In the genomic region with DNA sequence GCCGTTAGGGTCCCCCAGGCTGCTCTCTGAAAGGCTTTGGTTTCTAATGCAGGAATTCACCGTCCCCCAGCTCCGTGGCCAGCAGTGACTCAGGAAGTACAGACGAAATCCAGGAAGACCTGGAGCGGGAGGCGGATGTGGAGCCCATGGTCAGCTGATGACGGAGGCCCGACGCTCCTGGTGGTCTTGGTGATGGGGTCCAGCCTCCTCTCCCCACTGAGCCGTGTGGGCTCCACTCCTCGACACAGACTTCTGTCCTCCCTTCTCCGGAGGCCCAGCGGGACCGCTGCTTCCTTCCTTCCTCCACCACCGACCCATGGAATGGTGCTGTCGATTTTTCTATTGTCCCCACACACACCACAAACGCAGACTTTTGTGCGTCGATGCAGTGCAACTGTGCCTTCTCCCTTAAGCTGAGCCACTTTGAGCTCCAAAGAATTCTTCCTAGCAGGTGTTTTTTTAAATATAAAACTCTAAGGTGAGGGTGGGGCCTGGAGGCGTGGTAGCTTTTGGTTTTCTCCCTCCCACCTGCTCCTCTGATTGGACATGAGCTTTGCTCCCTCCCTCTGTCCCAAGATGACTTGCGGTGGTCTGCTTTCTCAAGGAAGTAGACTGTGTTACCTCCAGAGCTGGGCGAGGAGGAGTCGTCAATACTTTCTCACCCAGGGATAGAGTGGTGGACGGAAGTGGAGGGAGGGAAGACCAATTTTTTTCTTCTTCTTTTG, we compare ENCODE assay signal across 9 mouse cellular contexts. TPM values are rescaled to one million over a fixed set of nuclear protein-coding genes. Genes with fewer than 3 reads are reported as not detected.
DNase-seq lines count a peak whose midpoint lies in the region; ATAC-seq and TF ChIP-seq lines count a peak whose summit lies in the region.
"Had no signal": no experiment of that assay in that cellular context is flagged by ENCODE, and none has a peak within 500 bp of the region (broad histone marks: within the 10 kb centered on the region; RNA-seq: fewer than 3 reads in every experiment).

No protein-coding gene starts in this region.

- intact Hi-C loops in left cerebral cortex, postnatal 25 days (cut with DNase I) = no loop called here

- WGBS in heart, embryonic 16.5 days = 17% methylated on average over 24 of the region's 24 CpGs
- 15% methylated on average over 24 of the region's 24 CpGs for WGBS in stomach, embryonic 15.5 days

- H3K9ac ChIP-seq in ES-Bruce4 (ENCODE audit: low read depth, poor library complexity, severe bottlenecking) = peak overlapping the region; percentile 56
- peak overlapping the region; percentile 65 for H3K9ac ChIP-seq in heart, embryonic 16.5 days (ENCODE audit: low read length)
- H3K9ac ChIP-seq in stomach, embryonic 15.5 days = peak overlapping the region; percentile 25

- H3K27me3 ChIP-seq in ES-Bruce4 (ENCODE audit: control insufficient read depth, insufficient read depth, low read length, poor library complexity, severe bottlenecking) = no peaks in the 10 kb centered on the region
- no peaks in the 10 kb centered on the region for H3K27me3 ChIP-seq in heart, embryonic 16.5 days (ENCODE audit: control insufficient read depth, insufficient read depth, low read length)
- H3K27me3 ChIP-seq in stomach, embryonic 15.5 days (replicated peaks) = no peaks in the 10 kb centered on the region

- ATAC-seq in heart, embryonic 16.5 days (replicated peaks; ENCODE audit: extremely low read depth, insufficient read depth, low FRiP score) = peak; percentile 81
- peak; percentile 97 for ATAC-seq in megakaryocyte-erythroid progenitor cell, adult 5-6 weeks (replicated peaks; ENCODE audit: low FRiP score, low TSS enrichment, poor library complexity, severe bottlenecking)
- peak; percentile 89 for ATAC-seq in stomach, embryonic 15.5 days (ENCODE audit: insufficient read depth, low FRiP score, low read depth)

- peak; percentile 72 to 77 for DNase-seq in kidney, postnatal 36 days
- DNase-seq in left cerebral cortex, adult 18-20 months (ENCODE audit: low spot score in 2 of 2) = no peak
- no peak for DNase-seq in left cerebral cortex, postnatal 25 days (ENCODE audit: low spot score in 2 of 2)

- H3K4me3 ChIP-seq in ES-Bruce4 (ENCODE audit: low read depth, low read length) = peak overlapping the region; percentile 78
- H3K4me3 ChIP-seq in cortical plate, adult 2 months (ENCODE audit: insufficient read depth, low read length) = peak overlapping the region; percentile 17
- H3K4me3 ChIP-seq in heart, embryonic 16.5 days (ENCODE audit: low read length) = peak overlapping the region; percentile 51
- peak overlapping the region; percentile 44 for H3K4me3 ChIP-seq in stomach, embryonic 15.5 days (replicated peaks)

- TF ChIP-seq EP300 in ES-Bruce4 (IDR thresholded peaks at IDR 0.05; ENCODE audit: insufficient read depth, low read depth, low read length) = 0 out of 2 replicates have a peak, but pooled peaks have one; percentile 1

- peak overlapping the region; percentile 50 for H3K4me2 ChIP-seq in heart, embryonic 16.5 days (ENCODE audit: low read depth, low read length)
- H3K4me2 ChIP-seq in stomach, embryonic 15.5 days = peak overlapping the region; percentile 60

- H3K27ac ChIP-seq in ES-Bruce4 (ENCODE audit: insufficient read depth, low read length) = peak overlapping the region; percentile 28
- no peak overlapping the region for H3K27ac ChIP-seq in cortical plate, adult 2 months (ENCODE audit: insufficient read depth, low read length)
- H3K27ac ChIP-seq in heart, embryonic 16.5 days (ENCODE audit: low read length) = peak overlapping the region; percentile 55
- peak overlapping the region; percentile 74 for H3K27ac ChIP-seq in stomach, embryonic 15.5 days

- H3K9me3 ChIP-seq in ES-Bruce4 (replicated peaks; ENCODE audit: control insufficient read depth, insufficient read depth, low read length, poor library complexity, severe bottlenecking) = no peaks in the 10 kb centered on the region
- no peaks in the 10 kb centered on the region; the same call in 1 of the 2 replicates for H3K9me3 ChIP-seq in heart, embryonic 16.5 days (replicated peaks; ENCODE audit: control insufficient read depth, low read length)
- no peaks in the 10 kb centered on the region for H3K9me3 ChIP-seq in stomach, embryonic 15.5 days

- H3K36me3 ChIP-seq in ES-Bruce4 (ENCODE audit: control insufficient read depth, insufficient read depth, low read length, poor library complexity, severe bottlenecking) = no peaks in the 10 kb centered on the region
- H3K36me3 ChIP-seq in heart, embryonic 16.5 days (ENCODE audit: control insufficient read depth, insufficient read depth) = peaks cover 18% of the 10 kb centered on the region
- H3K36me3 ChIP-seq in stomach, embryonic 15.5 days = peaks cover 20% of the 10 kb centered on the region

- peak; percentile 17 for TF ChIP-seq POLR2A in ES-Bruce4 (IDR thresholded peaks at IDR 0.05; ENCODE audit: insufficient read depth, low read length)
- TF ChIP-seq POLR2A in cortical plate, adult 2 months (IDR thresholded peaks at IDR 0.05; ENCODE audit: extremely low read depth, insufficient read depth, low read length) = no peak

- H3K4me1 ChIP-seq in ES-Bruce4 (ENCODE audit: control insufficient read depth, insufficient read depth, low read length) = peaks cover 1% of the 10 kb centered on the region
- H3K4me1 ChIP-seq in cortical plate, adult 2 months (ENCODE audit: control insufficient read depth, insufficient read depth, low read length) = 0 out of 2 replicates have a peak, but pooled peaks cover 2% of the 10 kb centered on the region
- peaks cover 5% of the 10 kb centered on the region; the same call in 1 of the 2 replicates for H3K4me1 ChIP-seq in heart, embryonic 16.5 days (ENCODE audit: control insufficient read depth, insufficient read depth, low read length)
- peaks cover 8% of the 10 kb centered on the region; the same call in 1 of the 2 replicates for H3K4me1 ChIP-seq in stomach, embryonic 15.5 days

- no peak for TF ChIP-seq CTCF in ES-Bruce4 (IDR thresholded peaks at IDR 0.05; ENCODE audit: low read depth, low read length)
- no peak for TF ChIP-seq CTCF in cortical plate, adult 2 months (IDR thresholded peaks at IDR 0.05; ENCODE audit: extremely low read depth, insufficient read depth, low read length)

RNA-seq across cellular contexts. Expression of a gene that starts 6.2 kb away (rescaled TPM):
- polyA plus RNA-seq in ES-Bruce4 (2011; ENCODE audit: insufficient read depth, insufficient read length, low read depth, missing spikeins) = 30.9 and 32.3 TPM in 2 replicates
- 20.6 and 22.8 TPM in 2 replicates for polyA plus RNA-seq in cortical plate, adult 2 months (2012; rRNA removed)
- polyA plus RNA-seq in heart, embryonic 16.5 days (2015; fragmentation: Nextera tagmentation; extraction: Ambion mirVana) = 36.5 and 37.4 TPM in 2 replicates
- total RNA-seq in megakaryocyte-erythroid progenitor cell, adult 5-6 weeks (2014; fragmentation: Nextera tagmentation) = 8.0 and 13.2 TPM in 2 replicates
- total RNA-seq in megakaryocyte-erythroid progenitor cell, adult 5-6 weeks (2017) = 9.9 and 13.3 TPM in 2 replicates
- polyA plus RNA-seq in stomach, embryonic 15.5 days (2015; fragmentation: Nextera tagmentation; extraction: Ambion mirVana) = 27.6 and 30.7 TPM in 2 replicates
- total RNA-seq in left cerebral cortex, adult 18-20 months (2021) = 10 to 100 TPM; 17.6 to 19.1 TPM
- total RNA-seq in left cerebral cortex, postnatal 25 days (2021) = 10 to 100 TPM; 15.9 to 17.3 TPM

RNA-seq across cellular contexts. Expression of a gene that starts 13.5 kb away (rescaled TPM):
- polyA plus RNA-seq in ES-Bruce4 (2011; ENCODE audit: insufficient read depth, insufficient read length, low read depth, missing spikeins) = 0.21 TPM in 1 of 2 replicates, not detected in the other
- polyA plus RNA-seq in cortical plate, adult 2 months (2012; rRNA removed) = not detected in 2 replicates
- not detected in 2 replicates for polyA plus RNA-seq in heart, embryonic 16.5 days (2015; fragmentation: Nextera tagmentation; extraction: Ambion mirVana)
- not detected in 2 replicates for total RNA-seq in megakaryocyte-erythroid progenitor cell, adult 5-6 weeks (2014; fragmentation: Nextera tagmentation)
- not detected in 2 replicates for total RNA-seq in megakaryocyte-erythroid progenitor cell, adult 5-6 weeks (2017)
- polyA plus RNA-seq in stomach, embryonic 15.5 days (2015; fragmentation: Nextera tagmentation; extraction: Ambion mirVana) = not detected in 2 replicates
- total RNA-seq in left cerebral cortex, adult 18-20 months (2021) = under 1 TPM in 1 of 2 experiments, not detected in 1; 0.12 TPM
- total RNA-seq in left cerebral cortex, postnatal 25 days (2021) = not detected
- polyA plus RNA-seq: gonadal fat pad, adult 2 months had no signal

RNA-seq across cellular contexts. Expression of a gene that starts 36.9 kb away (rescaled TPM):
- not detected in 2 replicates for polyA plus RNA-seq in ES-Bruce4 (2011; ENCODE audit: insufficient read depth, insufficient read length, low read depth, missing spikeins)
- polyA plus RNA-seq in cortical plate, adult 2 months (2012; rRNA removed) = not detected in 2 replicates
- polyA plus RNA-seq in heart, embryonic 16.5 days (2015; fragmentation: Nextera tagmentation; extraction: Ambion mirVana) = not detected in 2 replicates
- total RNA-seq in megakaryocyte-erythroid progenitor cell, adult 5-6 weeks (2014; fragmentation: Nextera tagmentation) = not detected in 2 replicates
- total RNA-seq in megakaryocyte-erythroid progenitor cell, adult 5-6 weeks (2017) = not detected in 2 replicates
- not detected in 2 replicates for polyA plus RNA-seq in stomach, embryonic 15.5 days (2015; fragmentation: Nextera tagmentation; extraction: Ambion mirVana)
- total RNA-seq in left cerebral cortex, adult 18-20 months (2021) = not detected
- not detected for total RNA-seq in left cerebral cortex, postnatal 25 days (2021)
- polyA plus RNA-seq: gonadal fat pad, adult 2 months had no signal

Comparison
In these comparisons a context has a peak if more than half of its experiments do, and no peak if none do; other contexts are left out.
1. H3K4me3 ChIP-seq: peak in every context shown above with its lines; median percentile 78 in ES-Bruce4; 51 in heart, embryonic 16.5 days; 44 in stomach, embryonic 15.5 days; 17 in cortical plate, adult 2 months.
2. DNase-seq: peak in kidney, postnatal 36 days (2 of 2); none in left cerebral cortex, adult 18-20 months (0 of 2) and left cerebral cortex, postnatal 25 days (0 of 2).
3. Peak in every context shown above with its lines, with median percentiles within 50 percentile points of each other: H3K9ac ChIP-seq and ATAC-seq.